Mouse (Mus musculus) frontal cortex, adult 2 months (tissue): Measurements from ENCODE around the gene Hoxd8. TPM values are rescaled to one million over a fixed set of nuclear protein-coding genes. Genes with fewer than 3 reads are reported as not detected.
A peak's percentile ranks its signal among the peaks of the same experiment; 100 is the strongest.

Experiments
- DNase-seq, 2 experiments: peaks; one replicate each; pipeline ENCODE4 v3.0.0; 2022; ENCODE audit warnings: low spot score in 1 of 2; ENCODE audit errors: extremely low spot score in 1 of 2
- polyA plus RNA-seq: library from polyadenylated mRNA; depleted of rRNA; stranded (reverse); fragments of >200 nt; gene quantifications from 2 replicates; pipeline ENCODE4 v1.2.3, GENCODE M21; 2012

The Hoxd8 gene
- polyA plus RNA-seq, 1 experiment = 0.04 TPM

GRCm38 (mm10) chr2:74697567-74698121 is 6.8 kb upstream of the Hoxd8 start, which contains the start of gene Hoxd9:
Gene Hoxd9 (plus strand): TSS chr2:74697727.
- no peak for DNase-seq

- no peak for DNase-seq
Observed at GRCm38 (mm10) chr2:74698201-74699052, 6.0 kb upstream of the Hoxd8 start.

DNA sequence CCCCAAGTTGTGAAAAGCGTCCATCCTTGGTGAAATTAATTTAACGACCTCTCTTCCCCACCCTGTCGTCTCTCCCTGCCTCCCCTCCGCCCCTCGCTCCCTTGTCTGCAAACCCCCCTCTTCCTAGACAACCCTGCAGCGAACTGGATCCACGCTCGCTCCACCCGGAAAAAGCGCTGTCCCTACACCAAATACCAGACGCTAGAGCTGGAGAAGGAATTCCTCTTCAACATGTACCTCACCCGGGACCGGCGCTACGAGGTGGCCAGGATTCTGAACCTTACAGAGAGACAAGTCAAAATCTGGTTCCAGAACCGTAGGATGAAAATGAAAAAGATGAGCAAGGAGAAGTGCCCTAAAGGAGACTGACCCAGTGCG is 5.4 kb upstream of the Hoxd8 start:
- no peak for DNase-seq

DNA sequence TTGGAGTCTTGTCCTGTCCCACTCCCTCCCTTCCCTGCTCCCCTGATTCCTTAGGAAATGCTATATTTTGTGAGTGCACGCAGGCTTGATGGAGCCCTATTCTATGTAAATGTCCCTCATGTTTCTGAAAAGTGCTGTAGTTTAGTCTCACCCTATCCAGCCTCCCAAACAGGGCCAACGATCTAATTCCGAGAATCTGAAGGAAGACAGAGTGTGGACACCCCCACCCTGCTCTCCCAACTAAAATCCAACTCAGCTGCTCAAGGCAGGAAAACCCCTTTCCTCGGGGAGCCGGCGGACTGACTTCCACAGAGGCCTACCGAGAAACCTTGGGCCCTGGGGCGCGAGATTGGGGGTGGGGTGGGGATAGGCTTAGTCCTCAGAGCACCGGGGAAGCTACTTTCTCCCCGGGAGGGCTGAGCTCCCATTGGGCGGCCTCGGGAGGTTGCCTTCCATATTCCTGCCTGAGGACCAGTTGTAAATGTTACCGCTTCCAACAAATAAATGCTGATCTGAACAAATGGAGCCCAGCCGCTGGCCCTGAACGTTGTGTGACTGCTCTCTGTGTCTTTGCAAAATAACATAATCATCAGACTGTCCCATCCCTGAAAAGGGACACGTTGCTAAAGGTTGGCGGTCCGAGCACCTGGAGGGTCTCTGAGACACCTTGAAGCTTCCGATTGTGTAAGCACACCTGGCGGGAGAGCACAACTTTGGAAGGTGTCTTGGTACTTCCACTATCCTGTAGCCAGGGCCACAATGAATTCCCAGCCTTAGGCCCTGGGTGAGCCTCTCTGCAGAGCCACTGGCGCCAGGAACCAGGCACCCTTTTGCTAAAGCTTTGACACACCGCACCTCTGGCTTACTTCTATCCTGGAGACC is 4.5 kb upstream of the Hoxd8 start:
- DNase-seq = no peak

GRCm38 (mm10) chr2:74700546-74701112 is 3.8 kb upstream of the Hoxd8 start:
- DNase-seq = no peak

GRCm38 (mm10) chr2:74701949-74702819 is 2.2 kb upstream of the Hoxd8 start:
- DNase-seq = peak; percentile 25 to 92

- DNase-seq = no peak
Observed at GRCm38 (mm10) chr2:74702820-74703219, 1.6 kb upstream of the Hoxd8 start.

DNA sequence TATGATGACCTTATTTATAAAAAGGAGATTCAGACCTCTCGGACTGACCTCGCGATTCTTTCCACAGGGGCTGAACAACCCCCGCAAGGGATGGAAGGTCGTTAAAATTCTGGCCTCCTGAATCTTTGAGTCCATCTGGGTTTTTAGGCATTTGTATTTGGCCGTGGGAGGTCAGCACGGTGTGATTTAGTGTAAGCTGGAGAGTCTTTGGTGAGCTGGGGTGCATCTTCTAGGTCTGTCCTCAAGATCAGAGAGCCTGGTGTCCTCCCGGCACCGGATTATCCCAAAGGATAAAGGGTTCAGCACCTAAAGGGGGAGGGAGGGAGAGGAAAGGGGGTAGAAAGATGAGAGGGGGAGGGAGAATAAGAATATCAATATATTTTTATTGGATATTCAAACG is 1.1 kb upstream of the Hoxd8 start:
- DNase-seq = no peak

GRCm38 (mm10) chr2:74703720-74704392 is 559 bp upstream of the Hoxd8 start:
- no peak for DNase-seq

DNA sequence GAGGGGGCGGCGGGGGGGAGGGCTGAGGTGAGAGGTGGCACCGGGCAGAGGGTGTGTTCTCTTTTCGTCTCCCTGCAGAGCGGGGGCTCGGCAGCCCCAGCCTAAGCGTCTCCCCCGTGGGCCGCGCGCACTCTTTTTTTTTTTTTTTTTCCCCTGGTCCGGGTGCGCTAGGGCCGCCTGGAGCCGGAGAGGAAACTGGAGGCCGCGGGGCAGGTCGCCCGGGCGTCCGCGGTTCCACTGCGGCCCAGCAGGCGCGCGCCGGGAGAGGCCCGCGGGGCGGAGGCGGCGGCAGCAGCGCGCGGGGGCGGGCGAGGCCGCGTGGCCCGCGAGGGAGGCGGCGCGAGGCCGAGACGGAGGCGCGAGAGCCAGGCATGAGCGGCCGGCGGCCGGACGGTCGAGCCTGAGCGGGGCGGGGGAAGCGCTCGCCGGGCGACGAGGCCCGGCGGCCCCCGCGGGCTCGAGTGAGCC is 618 bp downstream of the Hoxd8 start:
- no peak for DNase-seq

DNA sequence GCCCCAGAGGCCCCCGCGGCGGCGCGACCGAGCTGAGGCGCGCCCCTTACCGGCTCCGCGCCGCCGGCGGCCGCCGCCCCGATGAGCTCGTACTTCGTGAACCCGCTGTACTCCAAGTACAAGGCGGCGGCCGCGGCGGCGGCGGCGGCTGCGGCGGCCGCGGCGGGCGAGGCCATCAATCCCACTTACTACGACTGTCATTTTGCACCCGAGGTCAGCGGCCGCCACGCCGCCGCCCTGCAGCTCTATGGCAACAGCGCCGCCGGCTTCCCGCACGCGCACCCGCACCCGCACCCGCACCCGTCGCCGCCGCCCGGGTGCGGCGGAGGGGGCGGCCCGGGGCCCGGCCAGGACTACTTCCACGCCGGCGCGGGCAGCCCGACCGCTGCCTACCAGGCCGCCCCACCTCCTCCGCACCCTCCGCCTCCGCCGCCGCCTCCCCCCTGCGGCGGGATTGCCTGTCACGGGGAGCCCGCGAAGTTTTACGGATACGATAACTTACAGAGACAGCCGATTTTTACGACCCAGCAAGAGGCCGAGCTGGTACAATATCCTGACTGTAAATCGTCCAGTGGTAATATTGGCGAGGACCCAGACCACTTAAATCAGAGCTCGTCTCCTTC is 1.2 kb downstream of the Hoxd8 start:
- DNase-seq = no peak

DNA sequence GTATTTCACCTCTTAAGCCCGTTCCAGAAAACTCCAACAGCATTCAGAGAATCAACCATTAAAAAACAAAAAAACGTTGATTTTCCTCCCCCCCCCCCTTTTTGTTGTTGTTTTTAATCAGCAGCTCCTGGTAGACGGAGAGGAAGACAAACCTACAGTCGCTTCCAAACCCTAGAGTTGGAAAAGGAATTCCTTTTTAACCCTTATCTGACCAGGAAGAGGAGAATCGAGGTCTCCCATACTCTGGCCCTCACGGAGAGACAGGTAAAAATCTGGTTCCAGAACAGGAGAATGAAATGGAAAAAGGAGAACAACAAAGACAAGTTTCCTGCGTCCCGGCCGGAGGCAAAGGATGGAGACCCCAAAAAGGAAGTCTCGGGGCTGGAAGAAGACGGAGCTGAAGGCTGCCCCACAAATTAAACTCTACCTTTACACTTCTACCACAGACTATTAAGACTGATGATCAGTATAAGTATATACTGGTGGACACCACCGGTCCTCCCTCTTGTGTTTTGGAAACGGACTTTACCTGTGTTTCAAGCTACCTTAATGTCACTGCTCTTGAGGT is 2.1 kb downstream of the Hoxd8 start:
- DNase-seq = no peak

DNA sequence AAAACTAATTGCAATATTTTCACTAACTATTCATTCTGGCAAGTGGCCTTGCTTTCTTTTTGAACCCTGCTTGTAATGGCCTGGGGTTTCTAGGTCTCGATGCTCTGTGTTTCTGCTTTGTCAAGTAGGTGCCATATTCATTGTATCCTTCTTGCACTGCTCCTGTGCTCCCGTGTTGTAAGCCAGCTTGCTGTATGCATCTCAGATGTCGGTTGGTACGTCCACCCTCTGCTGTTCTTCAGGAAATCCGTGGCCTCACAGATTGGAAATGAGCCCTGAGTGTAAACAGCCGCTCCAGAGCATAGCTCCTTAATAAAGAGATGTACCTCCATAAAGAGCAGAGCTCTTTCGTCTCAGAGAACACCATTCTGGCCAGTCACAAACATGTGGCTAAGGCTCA is 3.2 kb downstream of the Hoxd8 start:
- no peak for DNase-seq

GRCm38 (mm10) chr2:74708676-74709075 is 4.3 kb downstream of the Hoxd8 start:
- DNase-seq = no peak

- DNase-seq = no peak
Observed at GRCm38 (mm10) chr2:74709465-74710419, 5.3 kb downstream of the Hoxd8 start.

DNA sequence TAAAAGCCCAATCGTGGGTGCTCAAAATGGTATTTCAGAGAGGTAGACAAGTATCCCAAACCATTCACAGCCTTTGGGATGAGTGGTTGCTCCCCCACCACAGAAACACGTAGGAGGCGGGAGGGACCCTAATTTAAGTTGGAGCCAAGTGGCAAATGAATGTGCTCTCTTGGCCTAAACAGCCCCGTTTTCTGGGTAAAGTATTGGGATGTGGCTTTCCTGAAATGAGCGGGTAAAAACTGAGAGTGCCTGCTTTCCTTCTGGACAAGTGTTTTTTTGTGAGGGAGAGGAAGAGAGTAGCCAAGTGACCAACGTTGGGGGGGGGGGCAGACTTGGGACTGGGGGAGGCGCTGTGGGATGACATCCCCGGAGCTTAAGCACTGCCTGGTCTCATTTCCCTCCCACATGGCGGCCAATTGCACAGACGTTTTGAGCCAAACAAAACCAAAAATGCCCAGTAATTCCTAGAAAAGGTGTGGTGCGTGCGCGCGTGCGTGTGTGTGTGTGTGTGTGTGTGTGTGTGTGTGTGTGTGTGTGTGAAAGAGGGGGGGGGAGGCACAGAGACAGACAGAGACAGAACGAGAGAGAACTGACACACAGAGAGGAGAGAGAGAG is 6.6 kb downstream of the Hoxd8 start:
- DNase-seq = no peak
